Mouse (Mus musculus): ENCODE data around the gene Pnldc1. TPM values are rescaled to one million over a fixed set of nuclear protein-coding genes. Genes with fewer than 3 reads are reported as not detected.
"Not testable (repeated sequence)": the region's sequence is repeated elsewhere in the genome, so short reads cannot be mapped to it uniquely, and the experiment has no call there.

Gene Pnldc1
- total RNA-seq (2014; rRNA removed) (0.94 and 2.4 TPM in 2 replicates), polyA plus RNA-seq (2015; fragmentation: Nextera tagmentation; extraction: Ambion mirVana) (1.8 and 2.0 TPM in 2 replicates)

DNA sequence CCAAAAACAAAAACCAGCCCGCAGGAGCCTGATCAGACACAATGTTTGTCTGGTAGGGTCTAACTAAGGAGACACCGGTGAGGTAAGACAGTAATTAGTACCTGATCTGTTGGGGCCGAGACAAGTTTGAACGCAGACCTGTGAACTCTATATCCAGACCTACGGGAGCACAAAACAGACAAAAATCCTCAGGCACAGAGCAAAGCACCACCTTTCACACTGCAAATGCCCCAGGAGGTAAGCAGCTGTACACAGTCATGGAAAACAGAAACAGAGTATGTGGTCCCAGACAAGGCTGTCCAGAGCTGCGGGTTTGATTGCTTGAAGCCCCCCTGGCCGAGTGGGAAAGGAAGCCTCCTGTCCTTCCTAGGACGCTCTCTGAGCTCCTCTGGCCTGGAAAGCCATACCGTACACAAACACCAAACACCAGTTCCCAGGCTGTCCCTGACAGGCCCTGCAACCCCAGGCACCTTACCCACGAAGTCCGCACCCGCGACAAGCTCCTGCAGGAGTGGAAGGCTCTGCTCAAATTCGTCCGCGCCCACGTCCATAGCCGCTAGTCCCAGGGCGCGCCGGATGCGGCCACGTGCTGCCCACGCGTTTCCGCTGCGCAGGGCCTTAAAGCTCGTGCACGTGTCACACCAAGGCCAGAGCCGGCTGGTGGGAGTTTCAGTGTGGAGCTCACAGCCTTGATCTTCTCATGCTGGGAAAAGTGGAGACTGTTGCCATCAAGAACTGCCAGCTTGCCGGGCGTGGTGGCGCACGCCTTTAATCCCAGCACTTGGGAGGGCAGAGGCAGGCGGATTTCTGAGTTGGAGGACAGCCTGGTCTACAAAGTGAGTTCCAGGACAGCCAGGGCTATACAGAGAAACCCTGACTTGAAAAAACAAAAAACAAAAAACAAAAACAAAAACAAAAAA lies at the start of gene Pnldc1:
TSS of gene Pnldc1 (minus strand) at position 870 of the 920 bp plus-strand sequence.
- H3K36me3 ChIP-seq (ENCODE audit: insufficient read depth, low read length), result peaks cover 18% of the 10 kb centered on the region
- no peaks in the 10 kb centered on the region for H3K27me3 ChIP-seq (ENCODE audit: insufficient read depth, low read length)
- ATAC-seq (no peak), DNase-seq (ENCODE audit: low spot score) (no peak)
- H3K9ac ChIP-seq (replicated peaks; ENCODE audit: low read length), result no peak within 1 kb of the TSS
- 85% methylated on average over 35 of the region's 35 CpGs for WGBS
- H3K4me2 ChIP-seq (ENCODE audit: low read depth, low read length), result no peak within 1 kb of the TSS
- no peak within 1 kb of the TSS for H3K27ac ChIP-seq
- H3K9me3 ChIP-seq (ENCODE audit: low read length), result no peaks in the 10 kb centered on the region
- H3K4me3 ChIP-seq (ENCODE audit: low read length), result no peak within 1 kb of the TSS
- TF ChIP-seq CTCF (IDR thresholded peaks at IDR 0.05; ENCODE audit: low read depth), result no peak
- no peaks in the 10 kb centered on the region for H3K4me1 ChIP-seq (ENCODE audit: insufficient read depth, low read length)

DNA sequence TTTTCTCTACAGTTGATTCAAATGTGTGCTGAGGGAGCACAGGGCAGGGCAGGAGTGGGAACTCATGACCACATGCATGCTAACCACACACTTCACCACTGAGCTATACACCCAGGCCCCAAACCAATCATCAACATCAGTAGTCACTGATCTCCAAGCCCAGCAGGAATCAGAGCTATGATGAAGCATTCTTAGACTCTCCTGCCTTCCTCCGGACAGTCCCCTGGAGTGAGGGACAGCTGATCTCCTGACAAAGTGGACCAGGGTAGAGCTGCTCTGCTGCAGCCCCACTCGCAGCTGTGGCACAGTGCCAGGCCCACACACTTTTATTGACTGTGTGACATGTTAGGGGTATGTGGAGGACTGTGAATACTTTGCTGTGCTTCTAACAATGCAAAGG lies 49.3 kb upstream of the Pnldc1 start:
- not testable (repeated sequence) for H3K9me3 ChIP-seq (ENCODE audit: low read length); H3K4me3 ChIP-seq (ENCODE audit: low read length); ATAC-seq; H3K4me1 ChIP-seq (ENCODE audit: insufficient read depth, low read length); H3K9ac ChIP-seq (replicated peaks; ENCODE audit: low read length); DNase-seq (ENCODE audit: low spot score); H3K27ac ChIP-seq; H3K27me3 ChIP-seq (ENCODE audit: insufficient read depth, low read length); H3K36me3 ChIP-seq (ENCODE audit: insufficient read depth, low read length)
- peak overlapping the region; percentile 38 for H3K4me2 ChIP-seq (ENCODE audit: low read depth, low read length)
- WGBS, result 13% methylated on average over 1 of the region's 2 CpGs

GRCm38 (mm10) chr17:12956664-12957063 lies 46.6 kb upstream of the Pnldc1 start:
- H3K27me3 ChIP-seq (ENCODE audit: insufficient read depth, low read length), result no peaks in the 10 kb centered on the region
- no peaks in the 10 kb centered on the region for H3K9me3 ChIP-seq (ENCODE audit: low read length)
- TF ChIP-seq CTCF (IDR thresholded peaks at IDR 0.05; ENCODE audit: low read depth), result no peak
- WGBS, result 83% methylated on average over 8 of the region's 8 CpGs
- DNase-seq (ENCODE audit: low spot score) (no peak), ATAC-seq (no peak)
- H3K4me2 ChIP-seq (ENCODE audit: low read depth, low read length), result no peak overlapping the region
- H3K9ac ChIP-seq (replicated peaks; ENCODE audit: low read length), result no peak overlapping the region
- H3K4me1 ChIP-seq (ENCODE audit: insufficient read depth, low read length), result 0 out of 2 replicates have a peak, but pooled peaks cover 3% of the 10 kb centered on the region
- no peak overlapping the region for H3K4me3 ChIP-seq (ENCODE audit: low read length)
- no peak overlapping the region for H3K27ac ChIP-seq
- H3K36me3 ChIP-seq (ENCODE audit: insufficient read depth, low read length), result peaks cover 11% of the 10 kb centered on the region

DNA sequence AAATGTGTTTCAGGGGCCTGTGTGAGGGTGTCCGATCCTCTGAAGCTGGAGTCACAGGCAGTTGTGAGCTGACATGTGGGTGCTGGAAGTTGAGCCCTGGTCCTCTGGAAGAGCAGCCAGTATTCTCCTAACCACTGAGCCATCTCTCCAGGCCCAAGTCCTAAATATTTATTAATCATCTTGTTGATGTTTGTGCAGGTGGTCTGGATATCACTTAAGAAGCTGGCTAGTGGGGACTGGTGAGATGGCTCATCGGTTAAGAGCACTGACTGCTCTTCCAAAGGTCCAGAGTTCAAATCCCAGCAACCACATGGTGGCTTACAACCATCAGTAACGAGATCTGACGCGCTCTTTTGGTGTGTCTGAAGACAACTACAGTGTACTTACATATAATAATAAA lies 39.6 kb upstream of the Pnldc1 start:
- no peak for TF ChIP-seq CTCF (IDR thresholded peaks at IDR 0.05; ENCODE audit: low read depth)
- no peak overlapping the region for H3K9ac ChIP-seq (replicated peaks; ENCODE audit: low read length)
- no peak overlapping the region for H3K4me2 ChIP-seq (ENCODE audit: low read depth, low read length)
- H3K27me3 ChIP-seq (ENCODE audit: insufficient read depth, low read length), result no peaks in the 10 kb centered on the region
- peaks cover 46% of the 10 kb centered on the region for H3K36me3 ChIP-seq (ENCODE audit: insufficient read depth, low read length)
- H3K4me3 ChIP-seq (ENCODE audit: low read length), result no peak overlapping the region
- 93% methylated on average over 5 of the region's 5 CpGs for WGBS
- H3K27ac ChIP-seq, result no peak overlapping the region
- no peaks in the 10 kb centered on the region for H3K4me1 ChIP-seq (ENCODE audit: insufficient read depth, low read length)
- no peak for DNase-seq (ENCODE audit: low spot score)
- ATAC-seq, result no peak
- no peaks in the 10 kb centered on the region for H3K9me3 ChIP-seq (ENCODE audit: low read length)

DNA sequence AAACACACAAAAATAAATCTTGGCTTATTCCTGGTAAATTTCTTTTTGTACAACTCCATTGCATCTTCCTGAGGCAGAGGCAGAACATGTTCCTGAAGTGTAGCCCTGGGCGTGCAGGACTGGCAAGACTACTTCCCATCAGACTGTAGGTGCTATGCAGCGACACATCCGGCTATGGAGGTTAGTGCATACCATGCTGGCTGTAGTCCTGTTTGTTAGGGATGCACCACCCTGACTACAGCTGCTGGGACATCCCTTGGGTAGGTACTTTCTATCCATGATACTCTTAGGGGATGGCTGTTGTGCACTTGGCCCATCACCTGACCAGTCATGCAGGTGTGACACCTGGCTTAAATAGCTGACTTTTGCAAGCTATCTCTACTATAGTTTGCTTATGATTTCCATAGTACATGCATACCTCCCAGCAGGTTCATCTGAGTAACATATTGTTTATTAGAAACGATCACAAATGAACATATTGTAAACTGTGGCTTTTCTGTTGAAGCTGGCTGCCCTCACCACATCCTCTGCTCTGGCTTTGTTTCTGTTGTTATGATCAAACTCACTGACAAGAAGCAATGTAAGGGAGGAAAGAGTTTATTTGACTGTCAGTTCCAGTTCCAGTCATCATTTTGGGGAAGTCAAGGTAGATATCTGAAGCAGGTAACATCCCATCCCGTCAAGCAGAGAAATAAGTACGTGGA lies 32.6 kb upstream of the Pnldc1 start:
- DNase-seq (ENCODE audit: low spot score), result no peak
- no peak overlapping the region for H3K4me3 ChIP-seq (ENCODE audit: low read length)
- no peak overlapping the region for H3K27ac ChIP-seq
- H3K9me3 ChIP-seq (ENCODE audit: low read length), result no peaks in the 10 kb centered on the region
- 94% methylated on average over 6 of the region's 6 CpGs for WGBS
- no peak for ATAC-seq
- no peaks in the 10 kb centered on the region for H3K27me3 ChIP-seq (ENCODE audit: insufficient read depth, low read length)
- TF ChIP-seq CTCF (IDR thresholded peaks at IDR 0.05; ENCODE audit: low read depth), result no peak
- no peaks in the 10 kb centered on the region for H3K4me1 ChIP-seq (ENCODE audit: insufficient read depth, low read length)
- H3K9ac ChIP-seq (replicated peaks; ENCODE audit: low read length), result no peak overlapping the region
- peaks cover 25% of the 10 kb centered on the region for H3K36me3 ChIP-seq (ENCODE audit: insufficient read depth, low read length)
- no peak overlapping the region for H3K4me2 ChIP-seq (ENCODE audit: low read depth, low read length)

GRCm38 (mm10) chr17:12941543-12942260 lies 31.7 kb upstream of the Pnldc1 start:
- no peak for TF ChIP-seq CTCF (IDR thresholded peaks at IDR 0.05; ENCODE audit: low read depth)
- ATAC-seq (no peak), DNase-seq (ENCODE audit: low spot score) (no peak)
- no peak overlapping the region for H3K9ac ChIP-seq (replicated peaks; ENCODE audit: low read length)
- no peak overlapping the region for H3K27ac ChIP-seq
- no peaks in the 10 kb centered on the region for H3K27me3 ChIP-seq (ENCODE audit: insufficient read depth, low read length)
- no peak overlapping the region for H3K4me3 ChIP-seq (ENCODE audit: low read length)
- H3K4me2 ChIP-seq (ENCODE audit: low read depth, low read length), result no peak overlapping the region
- no peaks in the 10 kb centered on the region for H3K9me3 ChIP-seq (ENCODE audit: low read length)
- H3K36me3 ChIP-seq (ENCODE audit: insufficient read depth, low read length), result peaks cover 24% of the 10 kb centered on the region
- no peaks in the 10 kb centered on the region for H3K4me1 ChIP-seq (ENCODE audit: insufficient read depth, low read length)
- 72% methylated on average over 8 of the region's 8 CpGs for WGBS
